Mouse (Mus musculus): ENCODE results near the gene Chmp5. TPM values are rescaled to one million over a fixed set of nuclear protein-coding genes. Genes with fewer than 3 reads are reported as not detected.
A peak's percentile ranks its signal among the peaks of the same experiment; 100 is the strongest.

Gene Chmp5
- polyA plus RNA-seq, 1 experiment from 2014 or later = 49.3 TPM

GRCm38 (mm10) chr4:40955942-40956341, 7.7 kb downstream of the Chmp5 start:
- no peak for ATAC-seq
- H3K4me1 ChIP-seq (ENCODE audit: insufficient read depth) = no peaks in the 10 kb centered on the region
- peaks cover 61% of the 10 kb centered on the region for H3K36me3 ChIP-seq (replicated peaks; ENCODE audit: insufficient read depth, low read length)
- no peak for TF ChIP-seq EP300 (IDR thresholded peaks at IDR 0.05; ENCODE audit: low read depth)
- no peak for TF ChIP-seq CTCF (IDR thresholded peaks at IDR 0.05; ENCODE audit: low read depth)
- H3K9me3 ChIP-seq (ENCODE audit: low read length) = no peaks in the 10 kb centered on the region
- no peak overlapping the region for H3K9ac ChIP-seq (replicated peaks)
- H3K27ac ChIP-seq (ENCODE audit: low read depth) = no peak overlapping the region
- no peak overlapping the region for H3K4me3 ChIP-seq (ENCODE audit: low read depth, low read length)
- WGBS (ENCODE audit: insufficient replicate concordance) = 48% methylated on average over 6 of the region's 6 CpGs
- no peak for DNase-seq
- no peak overlapping the region for H3K4me2 ChIP-seq (ENCODE audit: low read depth, low read length)
- H3K27me3 ChIP-seq (ENCODE audit: insufficient read depth, low read length) = no peaks in the 10 kb centered on the region

GRCm38 (mm10) chr4:40963536-40963935, 15.3 kb downstream of the Chmp5 start:
- TF ChIP-seq EP300 (IDR thresholded peaks at IDR 0.05; ENCODE audit: low read depth) (no peak), CTCF (IDR thresholded peaks at IDR 0.05; ENCODE audit: low read depth) (no peak)
- ATAC-seq (no peak), DNase-seq (no peak)
- Histone ChIP-seq H3K4me2 (ENCODE audit: low read depth, low read length) (no peak overlapping the region), H3K36me3 (replicated peaks; ENCODE audit: insufficient read depth, low read length) (peaks cover 64% of the 10 kb centered on the region), H3K4me3 (ENCODE audit: low read depth, low read length) (no peak overlapping the region), H3K9ac (replicated peaks) (no peak overlapping the region), H3K4me1 (ENCODE audit: insufficient read depth) (no peaks in the 10 kb centered on the region), H3K27me3 (ENCODE audit: insufficient read depth, low read length) (no peaks in the 10 kb centered on the region), H3K27ac (ENCODE audit: low read depth) (no peak overlapping the region), H3K9me3 (ENCODE audit: low read length) (no peaks in the 10 kb centered on the region)
- WGBS (ENCODE audit: insufficient replicate concordance) = 86% methylated on average over 3 of the region's 3 CpGs

- WGBS (ENCODE audit: insufficient replicate concordance) = 61% methylated on average over 4 of the region's 4 CpGs
- no peak for ATAC-seq
- no peak for TF ChIP-seq EP300 (IDR thresholded peaks at IDR 0.05; ENCODE audit: low read depth)
- no peak for TF ChIP-seq CTCF (IDR thresholded peaks at IDR 0.05; ENCODE audit: low read depth)
- Histone ChIP-seq H3K4me1 (ENCODE audit: insufficient read depth) (peaks cover 22% of the 10 kb centered on the region; the same call in 1 of the 2 replicates), H3K9ac (replicated peaks) (no peak overlapping the region), H3K27me3 (ENCODE audit: insufficient read depth, low read length) (no peaks in the 10 kb centered on the region), H3K36me3 (replicated peaks; ENCODE audit: insufficient read depth, low read length) (peaks cover 21% of the 10 kb centered on the region), H3K4me2 (ENCODE audit: low read depth, low read length) (no peak overlapping the region), H3K4me3 (ENCODE audit: low read depth, low read length) (no peak overlapping the region), H3K27ac (ENCODE audit: low read depth) (0 out of 2 replicates have a peak overlapping the region, but pooled peaks have one; percentile 3), H3K9me3 (ENCODE audit: low read length) (no peaks in the 10 kb centered on the region)
- DNase-seq = no peak
These were observed 21.0 kb downstream of the Chmp5 start for GRCm38 (mm10) chr4:40969161-40969560.

GRCm38 (mm10) chr4:40969781-40970591, 21.8 kb downstream of the Chmp5 start:
- 8% methylated on average over 12 of the region's 13 CpGs for WGBS (ENCODE audit: insufficient replicate concordance)
- Histone ChIP-seq H3K36me3 (replicated peaks; ENCODE audit: insufficient read depth, low read length) (peaks cover 14% of the 10 kb centered on the region), H3K9me3 (ENCODE audit: low read length) (no peaks in the 10 kb centered on the region), H3K4me3 (ENCODE audit: low read depth, low read length) (peak overlapping the region; percentile 98), H3K4me2 (ENCODE audit: low read depth, low read length) (peak overlapping the region; percentile 91), H3K4me1 (ENCODE audit: insufficient read depth) (peaks cover 22% of the 10 kb centered on the region; the same call in 1 of the 2 replicates), H3K27me3 (ENCODE audit: insufficient read depth, low read length) (no peaks in the 10 kb centered on the region), H3K27ac (ENCODE audit: low read depth) (peak overlapping the region; percentile 98), H3K9ac (replicated peaks) (peak overlapping the region; percentile 88)
- ATAC-seq (peak; percentile 12; the same call in 1 of the 2 replicates), DNase-seq (peak; percentile 51)
- TF ChIP-seq EP300 (IDR thresholded peaks at IDR 0.05; ENCODE audit: low read depth) (no peak), CTCF (IDR thresholded peaks at IDR 0.05; ENCODE audit: low read depth) (no peak)

- H3K4me2 ChIP-seq (ENCODE audit: low read depth, low read length) = peak overlapping the region; percentile 91
- no peak for DNase-seq
- peaks cover 22% of the 10 kb centered on the region; the same call in 1 of the 2 replicates for H3K4me1 ChIP-seq (ENCODE audit: insufficient read depth)
- H3K36me3 ChIP-seq (replicated peaks; ENCODE audit: insufficient read depth, low read length) = peaks cover 14% of the 10 kb centered on the region
- H3K4me3 ChIP-seq (ENCODE audit: low read depth, low read length) = peak overlapping the region; percentile 98
- H3K27me3 ChIP-seq (ENCODE audit: insufficient read depth, low read length) = no peaks in the 10 kb centered on the region
- peak overlapping the region; percentile 88 for H3K9ac ChIP-seq (replicated peaks)
- 1% methylated on average over 15 of the region's 16 CpGs for WGBS (ENCODE audit: insufficient replicate concordance)
- no peaks in the 10 kb centered on the region for H3K9me3 ChIP-seq (ENCODE audit: low read length)
- peak overlapping the region; percentile 98 for H3K27ac ChIP-seq (ENCODE audit: low read depth)
- TF ChIP-seq CTCF (IDR thresholded peaks at IDR 0.05; ENCODE audit: low read depth) = no peak
- no peak for TF ChIP-seq EP300 (IDR thresholded peaks at IDR 0.05; ENCODE audit: low read depth)
- ATAC-seq = peak; percentile 47
These were observed 22.3 kb downstream of the Chmp5 start for GRCm38 (mm10) chr4:40970592-40970841.

- TF ChIP-seq CTCF (IDR thresholded peaks at IDR 0.05; ENCODE audit: low read depth) = no peak
- TF ChIP-seq EP300 (IDR thresholded peaks at IDR 0.05; ENCODE audit: low read depth) = 0 out of 2 replicates have a peak, but pooled peaks have one; percentile 47
- peak; percentile 91 for ATAC-seq
- no peaks in the 10 kb centered on the region for H3K27me3 ChIP-seq (ENCODE audit: insufficient read depth, low read length)
- H3K4me2 ChIP-seq (ENCODE audit: low read depth, low read length) = peak within 1 kb of the TSS; percentile 91
- peak within 1 kb of the TSS; percentile 98 for H3K27ac ChIP-seq (ENCODE audit: low read depth)
- WGBS (ENCODE audit: insufficient replicate concordance) = 1% methylated on average over 62 of the region's 85 CpGs
- H3K9ac ChIP-seq (replicated peaks) = peak within 1 kb of the TSS; percentile 88
- H3K4me3 ChIP-seq (ENCODE audit: low read depth, low read length) = peak within 1 kb of the TSS; percentile 98
- peaks cover 12% of the 10 kb centered on the region for H3K36me3 ChIP-seq (replicated peaks; ENCODE audit: insufficient read depth, low read length)
- peaks cover 22% of the 10 kb centered on the region; the same call in 1 of the 2 replicates for H3K4me1 ChIP-seq (ENCODE audit: insufficient read depth)
- no peaks in the 10 kb centered on the region for H3K9me3 ChIP-seq (ENCODE audit: low read length)
- peak; percentile 97 for DNase-seq
These were observed 22.9 kb downstream of the Chmp5 start, which contains the start of gene Nfx1 for GRCm38 (mm10) chr4:40970842-40971701. TSS of gene Nfx1 (plus strand) at chr4:40970906.

Measured in liver, postnatal 0 days (tissue).